Mouse (Mus musculus) myocyte (in vitro differentiated cells): ENCODE data around the gene Hnrnpd. TPM values are rescaled to one million over a fixed set of nuclear protein-coding genes. Genes with fewer than 3 reads are reported as not detected.

Experiments used
- H3K27me3 ChIP-seq: one replicate; pipeline ENCODE4 v1.6.1; 2011; ENCODE audit not compliant: control insufficient read depth, insufficient read depth, insufficient read length
- H3K36me3 ChIP-seq: one replicate; pipeline ENCODE4 v1.6.1; 2011; ENCODE audit not compliant: control insufficient read depth, insufficient read depth
- H3K4me2 ChIP-seq: one replicate; pipeline ENCODE4 v1.6.1; 2011; ENCODE audit warnings: low read depth, control low read depth
- H3K4me3 ChIP-seq: one replicate; pipeline ENCODE4 v1.5.1; 2011; ENCODE audit warnings: mild to moderate bottlenecking, control low read depth, moderate library complexity
- H3K79me2 ChIP-seq: one replicate; pipeline ENCODE4 v1.6.1; 2011; ENCODE audit not compliant: control insufficient read depth, insufficient read depth
- H3ac ChIP-seq: one replicate; pipeline ENCODE4 v1.6.1; 2011; ENCODE audit not compliant: control insufficient read depth, insufficient read length
- CEBPB ChIP-seq: IDR thresholded peaks from 2 replicates; pipeline ENCODE4 v1.6.1; 2011; ENCODE audit warnings: mild to moderate bottlenecking, moderate library complexity; ENCODE audit not compliant: poor library complexity, insufficient read depth, severe bottlenecking
- E2F4 ChIP-seq: IDR thresholded peaks from one replicate; pipeline ENCODE4 v1.6.1; 2011; ENCODE audit warnings: mild to moderate bottlenecking, control low read depth, moderate library complexity; ENCODE audit not compliant: insufficient read depth
- MAX ChIP-seq: IDR thresholded peaks from one replicate; pipeline ENCODE4 v1.6.1; 2011; ENCODE audit warnings: low read depth, mild to moderate bottlenecking, control low read depth
- MYOD1 ChIP-seq, 3 experiments: IDR thresholded peaks; one replicate each; pipeline ENCODE4 v1.6.1; 2011; ENCODE audit warnings: control low read depth in 2 of 3, low read depth in 2 of 3, mild to moderate bottlenecking in 2 of 3, moderate library complexity in 1 of 3; ENCODE audit not compliant: insufficient read length in 2 of 3, control insufficient read depth in 1 of 3
- MYOG ChIP-seq, 3 experiments: IDR thresholded peaks; one replicate each; pipeline ENCODE4 v1.6.1; 2011; ENCODE audit warnings: control low read depth in 2 of 3, low read depth in 2 of 3, mild to moderate bottlenecking in 2 of 3; ENCODE audit not compliant: insufficient read length in 2 of 3, control insufficient read depth in 1 of 3, insufficient read depth in 1 of 3
- POLR2A ChIP-seq: IDR thresholded peaks from one replicate; pipeline ENCODE4 v1.6.1; 2011; ENCODE audit warnings: low read depth, mild to moderate bottlenecking, control low read depth, moderate library complexity; ENCODE audit not compliant: insufficient read length
- POLR2AphosphoS2 ChIP-seq: IDR thresholded peaks from one replicate; pipeline ENCODE4 v1.6.1; 2011; ENCODE audit warnings: low read depth, control low read depth; ENCODE audit not compliant: insufficient read length
- REST ChIP-seq: IDR thresholded peaks from one replicate; pipeline ENCODE4 v1.6.1; 2011; ENCODE audit warnings: mild to moderate bottlenecking, control low read depth, moderate library complexity; ENCODE audit not compliant: insufficient read depth, insufficient read length
- SRF ChIP-seq: IDR thresholded peaks from one replicate; pipeline ENCODE4 v1.6.1; 2011; ENCODE audit warnings: low read depth; ENCODE audit not compliant: control insufficient read depth, insufficient read length
- TCF12 ChIP-seq: IDR thresholded peaks from one replicate; pipeline ENCODE4 v1.6.1; 2011; ENCODE audit warnings: mild to moderate bottlenecking, control low read depth; ENCODE audit not compliant: poor library complexity, insufficient read depth, severe bottlenecking
- TCF3 ChIP-seq: IDR thresholded peaks from one replicate; pipeline ENCODE4 v1.6.1; 2011; ENCODE audit warnings: low read depth, control low read depth; ENCODE audit not compliant: insufficient read length
- USF1 ChIP-seq: IDR thresholded peaks from one replicate; pipeline ENCODE4 v1.6.1; 2011; ENCODE audit warnings: low read depth, mild to moderate bottlenecking, control low read depth, moderate library complexity
- polyA plus RNA-seq: library from polyadenylated mRNA; unstranded; fragments of >200 nt; fragmentation: generic; extraction: Trizol; gene quantifications from one replicate; pipeline ENCODE4 v1.2.1, GENCODE M21; 2012; ENCODE audit warnings: missing spikeins

The Hnrnpd gene
- polyA plus RNA-seq, 1 experiment, result 86.4 TPM

GRCm38 (mm10) chr5:99952513-99952912, 26.2 kb downstream of the Hnrnpd start:
- no peaks in the 10 kb centered on the region for H3K27me3 ChIP-seq
- H3K4me3 ChIP-seq, result no peak overlapping the region
- H3K4me2 ChIP-seq, result no peak overlapping the region
- H3ac ChIP-seq, result no peak overlapping the region
- H3K36me3 ChIP-seq, result peaks cover 6% of the 10 kb centered on the region
- H3K79me2 ChIP-seq, result no peaks in the 10 kb centered on the region
- TF ChIP-seq REST, result no peak
- no peak for TF ChIP-seq MAX
- no peak for TF ChIP-seq TCF12
- TF ChIP-seq MYOG (IDR thresholded peaks at IDR 0.05; ENCODE audit: control insufficient read depth in 1 of 3, insufficient read depth in 1 of 3, insufficient read length in 2 of 3, low read depth in 2 of 3), result no peak
- TF ChIP-seq MYOD1 (IDR thresholded peaks at IDR 0.05; ENCODE audit: control insufficient read depth in 1 of 3, insufficient read length in 2 of 3, low read depth in 2 of 3), result no peak
- no peak for TF ChIP-seq USF1
- no peak for TF ChIP-seq E2F4
- no peak for TF ChIP-seq TCF3
- TF ChIP-seq CEBPB, result no peak
- TF ChIP-seq SRF, result no peak
- TF ChIP-seq POLR2A, result no peak
- no peak for TF ChIP-seq POLR2AphosphoS2

DNA sequence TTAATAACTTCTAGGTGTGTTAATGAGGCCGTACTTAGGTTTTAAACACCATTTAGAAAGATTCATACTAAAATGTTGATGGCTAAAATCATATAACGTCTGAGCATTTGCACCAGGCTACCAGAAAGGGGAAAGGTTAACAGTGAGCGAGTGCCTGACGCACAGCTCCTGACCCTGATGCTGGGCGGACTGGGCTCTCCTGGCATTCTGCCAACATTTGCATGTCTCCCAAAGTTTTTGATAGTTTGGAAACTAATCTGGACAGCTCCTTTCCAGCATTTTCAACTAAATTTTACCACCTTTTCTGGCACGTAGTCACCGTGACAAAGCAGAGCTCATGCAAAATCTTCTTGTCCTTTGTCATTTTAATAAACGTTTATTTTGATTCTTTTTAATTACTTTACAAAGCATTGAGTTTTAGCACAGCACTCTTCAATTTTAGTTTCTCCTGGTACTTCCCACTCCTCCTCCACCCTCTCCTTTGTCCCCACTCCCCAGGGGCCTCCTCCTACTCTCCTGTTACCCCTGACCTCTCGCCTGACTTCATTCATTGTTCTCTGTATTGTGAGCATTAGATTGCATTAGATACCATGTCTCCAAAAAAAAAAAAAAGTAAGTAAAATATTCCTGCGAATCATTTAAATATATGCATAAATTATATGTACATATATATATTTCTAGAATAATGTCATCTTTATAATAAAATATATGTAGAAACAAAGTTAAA, 36.8 kb downstream of the Hnrnpd start:
- H3ac ChIP-seq, result no peak overlapping the region
- TF ChIP-seq MYOD1 (IDR thresholded peaks at IDR 0.05; ENCODE audit: control insufficient read depth in 1 of 3, insufficient read length in 2 of 3, low read depth in 2 of 3) (no peak), SRF (no peak), E2F4 (no peak), USF1 (no peak)

GRCm38 (mm10) chr5:99941273-99941672, 37.5 kb downstream of the Hnrnpd start:
- Histone ChIP-seq H3K79me2 (no peaks in the 10 kb centered on the region), H3K36me3 (no peaks in the 10 kb centered on the region), H3K4me2 (no peak overlapping the region), H3K4me3 (no peak overlapping the region), H3K27me3 (no peaks in the 10 kb centered on the region), H3ac (no peak overlapping the region)
- TF ChIP-seq USF1, result no peak
- TF ChIP-seq CEBPB, result no peak
- TF ChIP-seq MYOG (IDR thresholded peaks at IDR 0.05; ENCODE audit: control insufficient read depth in 1 of 3, insufficient read depth in 1 of 3, insufficient read length in 2 of 3, low read depth in 2 of 3), result no peak
- TF ChIP-seq POLR2A, result no peak
- no peak for TF ChIP-seq POLR2AphosphoS2
- no peak for TF ChIP-seq SRF
- no peak for TF ChIP-seq E2F4
- no peak for TF ChIP-seq TCF12
- TF ChIP-seq MAX, result no peak
- no peak for TF ChIP-seq REST
- TF ChIP-seq MYOD1 (IDR thresholded peaks at IDR 0.05; ENCODE audit: control insufficient read depth in 1 of 3, insufficient read length in 2 of 3, low read depth in 2 of 3), result no peak
- TF ChIP-seq TCF3, result no peak

More for the DNA sequence above, 36.8 kb downstream of the Hnrnpd start:
- Histone ChIP-seq H3K4me3 (no peak overlapping the region), H3K79me2 (no peaks in the 10 kb centered on the region), H3K4me2 (no peak overlapping the region), H3K27me3 (no peaks in the 10 kb centered on the region), H3K36me3 (no peaks in the 10 kb centered on the region)

- Histone ChIP-seq H3K4me2 (no peak overlapping the region), H3K79me2 (no peaks in the 10 kb centered on the region), H3K4me3 (no peak overlapping the region), H3K27me3 (no peaks in the 10 kb centered on the region), H3ac (no peak overlapping the region), H3K36me3 (no peaks in the 10 kb centered on the region)
- TF ChIP-seq SRF, result no peak
- no peak for TF ChIP-seq CEBPB
- TF ChIP-seq MYOD1 (IDR thresholded peaks at IDR 0.05; ENCODE audit: control insufficient read depth in 1 of 3, insufficient read length in 2 of 3, low read depth in 2 of 3), result no peak
These were observed 39.3 kb downstream of the Hnrnpd start for GRCm38 (mm10) chr5:99939440-99939839.

GRCm38 (mm10) chr5:99931910-99932309, 46.8 kb downstream of the Hnrnpd start:
- no peaks in the 10 kb centered on the region for H3K79me2 ChIP-seq
- no peak overlapping the region for H3ac ChIP-seq
- H3K4me3 ChIP-seq, result no peak overlapping the region
- TF ChIP-seq E2F4, result no peak
- H3K4me2 ChIP-seq, result no peak overlapping the region
- no peaks in the 10 kb centered on the region for H3K36me3 ChIP-seq
- peaks cover 19% of the 10 kb centered on the region for H3K27me3 ChIP-seq
